Mouse (Mus musculus): ENCODE results near the gene Dip2a.

DNA sequence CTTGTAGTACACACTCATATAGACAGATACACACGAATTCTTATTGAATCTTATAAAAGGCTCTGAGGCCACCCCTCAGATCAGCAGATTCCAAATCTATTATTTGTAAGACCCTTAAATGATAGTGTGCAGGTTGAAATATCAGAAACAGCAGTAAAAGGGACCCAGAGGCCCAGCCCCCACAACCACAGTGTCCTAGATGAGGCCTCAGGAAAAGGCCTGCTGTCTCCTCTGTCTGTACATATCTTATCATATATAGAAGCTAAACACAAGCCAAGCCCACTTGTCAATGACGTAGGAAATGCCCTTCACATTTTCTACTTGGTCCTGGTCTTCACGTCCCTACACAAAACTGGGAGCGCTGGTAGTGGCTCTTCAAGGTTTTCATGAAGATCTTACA lies 16.0 kb downstream of the Dip2a start:
- TF ChIP-seq POLR2A (IDR thresholded peaks at IDR 0.05; ENCODE audit: low read depth, low read length) (no peak), CTCF (conservative IDR thresholded peaks at IDR 0.05; ENCODE audit: insufficient read depth, insufficient read length, low read depth, low read length) (no peak)

Data from kidney, adult 2 months (tissue).